Mouse (Mus musculus): ENCODE results near the gene Flt1. TPM values are rescaled to one million over a fixed set of nuclear protein-coding genes. Genes with fewer than 3 reads are reported as not detected.

Flt1 gene
- total and polyA plus RNA-seq, 3 experiments = 0.03 to 0.08 TPM; not detected in 1

GRCm38 (mm10) chr5:147723811-147724210, 2.0 kb downstream of the Flt1 start:
- Histone ChIP-seq H3K27ac (ENCODE audit: control insufficient read depth, low read depth, low read length) (no peak overlapping the region), H3K79me2 (ENCODE audit: control insufficient read depth, insufficient read depth, low read length, poor library complexity) (no peaks in the 10 kb centered on the region), H3K9me3 (replicated peaks; ENCODE audit: insufficient read depth, low read length) (no peaks in the 10 kb centered on the region), H3K9ac (ENCODE audit: control insufficient read depth, low read depth, low read length, poor library complexity, severe bottlenecking) (no peak overlapping the region), H3K27me3 (ENCODE audit: control insufficient read depth in 1 of 2, insufficient read depth in 2 of 2, low read length in 2 of 2) (no peaks in the 10 kb centered on the region), H3K4me3 (ENCODE audit: control insufficient read depth in 1 of 2, insufficient read depth in 1 of 2, low read depth in 2 of 2, low read length in 2 of 2) (no peak overlapping the region), H3K36me3 (ENCODE audit: control insufficient read depth in 1 of 2, insufficient read depth in 2 of 2, low read length in 2 of 2) (no peaks in the 10 kb centered on the region), H3K4me1 (ENCODE audit: control insufficient read depth in 1 of 2, insufficient read depth in 2 of 2, low read length in 2 of 2) (peaks cover 0 to 3% of the 10 kb centered on the region in 2 experiments; a peak in 1 of 4 replicates)
- no peak for DNase-seq (ENCODE audit: low read depth, low spot score)
- TF ChIP-seq POLR2AphosphoS2 (IDR thresholded peaks at IDR 0.05; ENCODE audit: low read length) = no peak
- no peak for TF ChIP-seq RAD21 (IDR thresholded peaks at IDR 0.05; ENCODE audit: low read depth, low read length)
- no peak for TF ChIP-seq TBP (IDR thresholded peaks at IDR 0.05; ENCODE audit: low read depth, low read length)
- no peak for TF ChIP-seq KAT2A (conservative IDR thresholded peaks at IDR 0.05; ENCODE audit: low read depth, low read length)
- TF ChIP-seq ZMIZ1 (IDR thresholded peaks at IDR 0.05; ENCODE audit: low read depth, low read length) = no peak
- TF ChIP-seq MYC (IDR thresholded peaks at IDR 0.05; ENCODE audit: low read depth, low read length) = no peak
- no peak for TF ChIP-seq GABPA (IDR thresholded peaks at IDR 0.05; ENCODE audit: low read depth, low read length)
- TF ChIP-seq GATA1 (IDR thresholded peaks at IDR 0.05; ENCODE audit: low read depth, low read length) = no peak
- no peak for TF ChIP-seq ZKSCAN1 (IDR thresholded peaks at IDR 0.05; ENCODE audit: low read depth, low read length)
- no peak for TF ChIP-seq CHD2 (IDR thresholded peaks at IDR 0.05; ENCODE audit: low read length)
- TF ChIP-seq MAZ (IDR thresholded peaks at IDR 0.05; ENCODE audit: low read depth, low read length) = no peak
- TF ChIP-seq ETS1 (IDR thresholded peaks at IDR 0.05; ENCODE audit: low read depth, low read length) = no peak
- TF ChIP-seq TCF12 (IDR thresholded peaks at IDR 0.05; ENCODE audit: low read depth, low read length) = no peak
- TF ChIP-seq CTCF (IDR thresholded peaks at IDR 0.05 in 2 of 3, conservative IDR thresholded peaks at IDR 0.05 in 1 of 3; ENCODE audit: control insufficient read depth in 1 of 3, insufficient read depth in 1 of 3, low read depth in 2 of 3, low read length in 3 of 3, poor library complexity in 1 of 3, severe bottlenecking in 1 of 3) = no peak
- TF ChIP-seq SMC3 (IDR thresholded peaks at IDR 0.05; ENCODE audit: low read depth, low read length) = no peak
- no peak for TF ChIP-seq ZC3H11A (IDR thresholded peaks at IDR 0.05; ENCODE audit: low read depth, low read length)

GRCm38 (mm10) chr5:147721438-147721837, 4.4 kb downstream of the Flt1 start:
- no peak for TF ChIP-seq RCOR1 (IDR thresholded peaks at IDR 0.05; ENCODE audit: low read depth, low read length)
- TF ChIP-seq NRF1 (IDR thresholded peaks at IDR 0.05; ENCODE audit: insufficient read depth, low read depth, low read length, poor library complexity, severe bottlenecking) = no peak
- TF ChIP-seq ZNF384 (IDR thresholded peaks at IDR 0.05; ENCODE audit: low read depth, low read length) = no peak
- TF ChIP-seq HCFC1 (IDR thresholded peaks at IDR 0.05; ENCODE audit: low read depth, low read length) = no peak
- TF ChIP-seq CTCF (IDR thresholded peaks at IDR 0.05 in 2 of 3, conservative IDR thresholded peaks at IDR 0.05 in 1 of 3; ENCODE audit: control insufficient read depth in 1 of 3, insufficient read depth in 1 of 3, low read depth in 2 of 3, low read length in 3 of 3, poor library complexity in 1 of 3, severe bottlenecking in 1 of 3) = no peak
- TF ChIP-seq TCF12 (IDR thresholded peaks at IDR 0.05; ENCODE audit: low read depth, low read length) = no peak
- no peak for TF ChIP-seq BHLHE40 (IDR thresholded peaks at IDR 0.05; ENCODE audit: borderline replicate concordance, low read depth, low read length)
- no peak for TF ChIP-seq NELFE (IDR thresholded peaks at IDR 0.05; ENCODE audit: low read depth, low read length)
- TF ChIP-seq TBP (IDR thresholded peaks at IDR 0.05; ENCODE audit: low read depth, low read length) = no peak
- no peak for TF ChIP-seq USF1 (IDR thresholded peaks at IDR 0.05; ENCODE audit: low read depth, low read length)
- TF ChIP-seq MEF2A (IDR thresholded peaks at IDR 0.05; ENCODE audit: extremely low read depth, insufficient replicate concordance, low read depth, low read length, poor library complexity, severe bottlenecking) = no peak
- TF ChIP-seq EP300 (IDR thresholded peaks at IDR 0.05; ENCODE audit: low read depth in 1 of 2, low read length in 2 of 2) = no peak
- no peak for TF ChIP-seq MAX (IDR thresholded peaks at IDR 0.05; ENCODE audit: low read length)
- no peak for TF ChIP-seq MAFK (IDR thresholded peaks at IDR 0.05; ENCODE audit: borderline replicate concordance, low read depth, low read length)
- no peak for TF ChIP-seq RAD21 (IDR thresholded peaks at IDR 0.05; ENCODE audit: low read depth, low read length)
- TF ChIP-seq ZKSCAN1 (IDR thresholded peaks at IDR 0.05; ENCODE audit: low read depth, low read length) = no peak
- TF ChIP-seq USF2 (IDR thresholded peaks at IDR 0.05; ENCODE audit: borderline replicate concordance in 1 of 2, insufficient read depth in 1 of 2, low read depth in 1 of 2, low read length in 2 of 2) = no peak
- no peak for TF ChIP-seq JUND (IDR thresholded peaks at IDR 0.05; ENCODE audit: low read depth, low read length)
- Histone ChIP-seq H3K4me1 (ENCODE audit: control insufficient read depth in 1 of 2, insufficient read depth in 2 of 2, low read length in 2 of 2) (peaks cover 0 to 3% of the 10 kb centered on the region in 2 experiments; a peak in 1 of 4 replicates), H3K27me3 (ENCODE audit: control insufficient read depth in 1 of 2, insufficient read depth in 2 of 2, low read length in 2 of 2) (no peaks in the 10 kb centered on the region), H3K79me2 (ENCODE audit: control insufficient read depth, insufficient read depth, low read length, poor library complexity) (no peaks in the 10 kb centered on the region), H3K9ac (ENCODE audit: control insufficient read depth, low read depth, low read length, poor library complexity, severe bottlenecking) (no peak overlapping the region), H3K36me3 (ENCODE audit: control insufficient read depth in 1 of 2, insufficient read depth in 2 of 2, low read length in 2 of 2) (no peaks in the 10 kb centered on the region), H3K9me3 (replicated peaks; ENCODE audit: insufficient read depth, low read length) (no peaks in the 10 kb centered on the region; the same call in 1 of the 2 replicates), H3K27ac (ENCODE audit: control insufficient read depth, low read depth, low read length) (no peak overlapping the region), H3K4me3 (ENCODE audit: control insufficient read depth in 1 of 2, insufficient read depth in 1 of 2, low read depth in 2 of 2, low read length in 2 of 2) (no peak overlapping the region)
- DNase-seq (ENCODE audit: low read depth, low spot score) = no peak

All from MEL (cell line).